Mouse (Mus musculus): Measurements from ENCODE around the gene Shh.

Shh gene

GRCm38 (mm10) chr5:28466760-28467306 is at the start of gene Shh:
TSS of gene Shh (minus strand) at chr5:28467256.
- no peak for DNase-seq

GRCm38 (mm10) chr5:28500792-28501439 is 33.9 kb upstream of the Shh start:
- DNase-seq = no peak

- no peak for DNase-seq
Measured at GRCm38 (mm10) chr5:28498846-28499245, 31.8 kb upstream of the Shh start.

GRCm38 (mm10) chr5:28495712-28496650 is 28.9 kb upstream of the Shh start:
- DNase-seq = no peak

- no peak for DNase-seq
Measured at GRCm38 (mm10) chr5:28493550-28493949, 26.5 kb upstream of the Shh start.

GRCm38 (mm10) chr5:28482991-28483390 is 15.9 kb upstream of the Shh start:
- DNase-seq = no peak

- no peak for DNase-seq
Measured at GRCm38 (mm10) chr5:28481730-28482129, 14.7 kb upstream of the Shh start.

GRCm38 (mm10) chr5:28476389-28477379 is 9.6 kb upstream of the Shh start:
- no peak for DNase-seq

- DNase-seq = no peak
Measured at GRCm38 (mm10) chr5:28473556-28473955, 6.5 kb upstream of the Shh start.

- DNase-seq = no peak
Measured at GRCm38 (mm10) chr5:28469525-28470202, 2.6 kb upstream of the Shh start.

- DNase-seq = no peak
Measured at GRCm38 (mm10) chr5:28466351-28466750, 705 bp downstream of the Shh start.

- no peak for DNase-seq
Measured at GRCm38 (mm10) chr5:28465526-28465925, 1.5 kb downstream of the Shh start.

GRCm38 (mm10) chr5:28465099-28465406 is 2.0 kb downstream of the Shh start:
- DNase-seq = no peak

- DNase-seq = no peak
Measured at GRCm38 (mm10) chr5:28464361-28465098, 2.5 kb downstream of the Shh start.

GRCm38 (mm10) chr5:28463656-28464055 is 3.4 kb downstream of the Shh start:
- DNase-seq = no peak

- no peak for DNase-seq
Measured at GRCm38 (mm10) chr5:28462741-28463590, 4.1 kb downstream of the Shh start.

GRCm38 (mm10) chr5:28461376-28461775 is 5.7 kb downstream of the Shh start:
- DNase-seq = no peak

- no peak for DNase-seq
Measured at GRCm38 (mm10) chr5:28460556-28461350, 6.3 kb downstream of the Shh start.

GRCm38 (mm10) chr5:28459456-28460225 is 7.4 kb downstream of the Shh start:
- DNase-seq = no peak

All from spleen, adult 18-20 months (tissue).